Mouse (Mus musculus) kidney, postnatal 14 days (tissue): Measurements from ENCODE around the gene Peli2.
"Not testable (repeated sequence)": the region's sequence is repeated elsewhere in the genome, so short reads cannot be mapped to it uniquely, and the experiment has no call there.

Experiments
- DNase-seq: peaks from one replicate; pipeline ENCODE4 v3.0.0; 2022; ENCODE audit warnings: mixed read lengths

Peli2 gene

DNA sequence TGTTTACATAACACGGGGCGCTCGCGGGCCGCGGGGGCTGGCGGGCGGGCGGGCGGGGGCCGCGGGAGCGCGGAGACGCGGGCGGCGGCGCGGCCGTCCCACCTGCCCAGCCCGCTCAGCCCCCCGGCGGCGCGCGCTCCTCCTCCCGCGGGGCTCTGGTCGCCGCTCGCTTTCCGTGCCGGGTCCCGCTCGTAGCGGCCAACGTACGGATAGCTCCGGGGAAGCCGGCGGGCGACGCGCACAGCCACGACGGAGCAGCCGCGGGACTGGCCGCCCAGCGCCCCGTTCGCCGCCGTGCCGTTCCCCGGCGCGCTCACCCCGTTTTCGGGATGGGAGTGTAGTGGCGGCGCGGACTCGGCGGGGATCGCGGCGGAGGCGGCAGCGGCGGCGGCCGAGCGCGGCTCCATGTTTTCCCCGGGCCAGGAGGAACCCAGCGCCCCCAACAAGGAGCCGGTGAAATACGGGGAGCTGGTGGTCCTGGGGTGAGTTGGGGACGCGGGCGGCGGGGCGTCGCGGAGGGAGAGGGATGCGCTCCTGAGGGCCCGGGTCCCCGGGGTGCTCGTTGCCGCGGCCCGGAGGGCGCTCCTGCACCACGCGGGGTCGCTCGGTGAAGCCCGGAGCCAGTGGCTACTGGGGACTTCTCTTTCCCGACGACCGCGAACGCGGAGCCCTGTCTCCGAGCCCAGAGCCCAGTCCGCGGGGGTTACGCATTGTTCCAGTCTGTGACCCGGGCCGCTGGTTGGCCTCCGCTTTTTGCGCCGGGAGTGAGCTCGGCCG, at the start of gene Peli2:
Peli2 (plus strand) TSS at position 72 of the 777 bp plus-strand sequence.
- peak; percentile 85 for DNase-seq

DNA sequence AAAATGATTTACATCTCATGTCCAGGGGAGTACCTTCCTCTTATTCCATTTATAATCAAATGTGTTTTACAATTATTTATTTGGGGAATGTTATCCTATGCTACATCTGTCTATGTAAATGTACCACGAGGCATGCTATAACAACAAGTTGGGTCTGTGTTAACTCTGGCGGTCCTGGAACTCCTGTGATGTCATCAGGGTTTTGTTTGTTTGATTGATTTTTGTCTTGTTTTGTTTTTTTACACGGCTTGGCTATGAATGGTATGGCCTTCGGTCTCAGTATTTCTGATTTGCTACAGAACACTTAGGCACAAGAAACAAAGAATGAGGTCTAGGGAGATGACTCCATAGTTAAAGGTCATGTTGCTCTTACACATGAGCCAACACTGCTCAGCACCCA, 48.5 kb upstream of the Peli2 start:
- no peak for DNase-seq

DNA sequence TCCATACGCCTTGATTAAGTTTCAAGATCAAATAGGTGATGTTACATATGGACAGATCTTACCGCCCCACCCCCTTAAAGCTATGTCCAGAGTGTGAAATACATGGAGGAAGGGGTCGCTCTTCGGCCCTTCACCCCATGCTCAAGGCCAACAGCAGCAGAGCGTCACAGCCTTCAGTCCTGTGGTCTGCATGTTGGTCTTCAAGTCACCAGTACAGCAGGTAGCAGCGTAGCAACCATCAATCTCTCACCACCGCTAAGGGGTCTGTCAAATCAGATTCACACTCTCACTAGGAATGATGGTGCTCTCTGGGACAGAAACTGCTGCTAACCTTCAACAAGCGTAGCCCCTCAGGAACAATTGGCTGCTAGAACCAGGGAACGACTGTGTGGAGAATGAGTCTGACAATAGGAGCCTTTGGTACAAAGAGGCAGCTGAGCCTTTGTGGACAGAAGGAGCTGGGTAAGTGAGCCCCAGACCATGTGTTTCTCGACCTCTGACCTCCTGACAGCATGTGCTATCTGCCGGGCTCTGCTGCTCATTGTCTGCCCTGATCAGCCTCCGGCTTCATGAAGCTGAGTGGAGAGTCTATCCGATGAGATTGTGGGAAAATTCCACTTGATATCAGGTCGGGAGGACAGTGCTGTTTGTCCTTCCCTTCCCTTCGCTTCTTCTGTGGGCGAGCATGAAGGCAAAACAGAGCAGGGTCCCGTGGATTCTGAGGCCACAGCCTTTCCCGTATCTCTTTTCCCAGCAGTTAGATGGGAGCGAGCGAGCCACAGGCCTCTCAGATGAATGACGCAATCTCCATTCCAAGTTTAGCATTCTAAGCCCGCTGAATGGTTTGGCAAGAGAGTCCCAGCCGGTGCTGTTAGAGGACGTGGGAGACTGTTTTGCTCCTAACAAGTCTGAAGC, 47.1 kb upstream of the Peli2 start:
- DNase-seq: peak; percentile 24

DNA sequence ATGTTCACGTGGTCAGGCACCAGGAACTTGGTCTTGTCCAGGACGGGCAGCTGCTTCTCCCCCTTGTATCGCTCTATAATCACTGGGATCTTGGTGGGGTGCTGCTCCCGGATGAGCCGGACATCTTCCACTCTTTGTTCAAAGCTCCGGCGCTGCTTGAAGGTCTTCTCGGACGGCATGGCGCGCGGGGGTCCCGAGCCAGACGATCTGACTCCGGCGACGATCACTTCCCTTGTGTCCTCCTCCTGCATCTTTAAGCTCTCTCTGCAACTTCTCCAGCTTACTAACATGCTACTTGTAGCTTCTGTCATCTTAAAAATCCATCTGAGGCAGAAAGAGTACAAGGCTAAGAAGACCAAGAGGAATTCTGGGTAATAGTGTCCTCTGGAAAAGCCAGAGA, 41.0 kb upstream of the Peli2 start:
- not testable (repeated sequence) for DNase-seq

DNA sequence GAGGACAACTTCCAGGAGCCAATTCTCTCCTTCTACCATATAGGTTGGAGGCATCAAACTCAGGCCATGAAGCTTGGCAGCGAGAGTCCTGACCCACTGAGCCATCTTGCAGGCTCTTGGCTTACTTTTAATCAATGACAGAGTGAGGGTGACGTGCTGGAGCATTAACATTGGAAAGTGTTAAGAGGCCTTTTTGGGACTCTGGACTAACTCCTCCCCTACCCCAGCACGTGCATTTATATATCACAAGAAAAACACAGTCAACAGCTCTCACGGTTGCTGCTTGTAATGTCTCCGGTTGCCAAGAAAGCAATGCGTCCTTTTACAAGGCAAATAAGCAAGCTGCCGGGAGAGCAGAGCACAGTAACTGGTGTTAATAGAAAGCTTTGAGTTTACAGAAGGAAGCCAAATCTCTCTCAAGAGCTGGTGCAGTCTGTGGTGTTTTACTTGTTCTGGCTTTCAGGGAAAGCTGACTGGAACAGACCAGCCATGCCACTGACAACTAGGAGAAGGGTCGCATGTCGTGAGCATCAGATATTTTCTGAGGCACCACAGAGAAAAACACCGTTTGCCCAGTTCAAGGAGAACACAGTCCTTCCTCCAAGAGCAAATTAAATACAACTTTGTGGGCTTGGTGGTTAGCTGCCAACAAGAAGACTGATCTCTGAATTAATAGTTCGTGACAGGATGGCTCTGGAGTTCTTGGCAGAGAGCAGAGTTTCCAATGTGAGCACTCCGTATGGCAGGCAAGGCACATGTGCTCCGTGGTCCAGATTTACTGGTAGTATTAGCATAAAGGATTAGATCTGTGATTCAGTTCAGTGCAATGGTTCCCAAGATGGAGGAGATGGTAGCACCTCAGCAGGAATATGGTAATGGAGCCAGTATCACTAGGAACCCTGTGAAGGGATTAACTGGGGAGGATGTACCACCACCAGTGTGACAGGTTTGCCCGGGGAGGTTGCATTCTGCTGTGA, 36.5 kb upstream of the Peli2 start:
- DNase-seq: peak; percentile 10

DNA sequence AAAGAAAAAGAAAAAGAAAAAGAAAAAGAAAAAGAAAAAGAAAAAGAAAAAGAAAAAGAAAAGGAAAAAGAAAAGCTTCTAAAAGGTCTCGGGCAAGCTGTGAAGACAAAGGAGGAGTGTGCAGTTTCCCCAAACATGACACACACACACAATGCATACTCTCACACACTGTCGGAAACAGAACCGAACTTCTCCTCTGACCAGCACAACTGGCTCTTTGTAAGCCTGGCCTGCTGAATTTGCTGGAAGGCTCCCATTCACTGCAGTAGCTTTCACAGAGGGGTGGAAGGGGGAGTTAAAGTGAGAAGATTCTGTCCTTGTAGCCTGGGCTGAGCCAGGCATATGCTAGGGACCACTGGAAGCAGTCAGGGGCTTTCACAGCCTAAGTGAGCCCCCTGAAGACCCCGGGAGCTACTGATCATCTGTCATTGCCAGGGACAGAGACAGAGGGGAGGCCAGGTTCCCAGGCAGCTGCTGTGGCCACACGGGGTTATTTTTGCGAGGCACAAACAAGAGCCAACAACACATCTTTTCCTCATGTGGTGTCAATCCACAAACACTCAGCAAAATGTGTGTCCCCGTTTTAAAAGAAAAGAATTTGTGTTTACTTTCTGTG, 33.8 kb upstream of the Peli2 start:
- DNase-seq: no peak

DNA sequence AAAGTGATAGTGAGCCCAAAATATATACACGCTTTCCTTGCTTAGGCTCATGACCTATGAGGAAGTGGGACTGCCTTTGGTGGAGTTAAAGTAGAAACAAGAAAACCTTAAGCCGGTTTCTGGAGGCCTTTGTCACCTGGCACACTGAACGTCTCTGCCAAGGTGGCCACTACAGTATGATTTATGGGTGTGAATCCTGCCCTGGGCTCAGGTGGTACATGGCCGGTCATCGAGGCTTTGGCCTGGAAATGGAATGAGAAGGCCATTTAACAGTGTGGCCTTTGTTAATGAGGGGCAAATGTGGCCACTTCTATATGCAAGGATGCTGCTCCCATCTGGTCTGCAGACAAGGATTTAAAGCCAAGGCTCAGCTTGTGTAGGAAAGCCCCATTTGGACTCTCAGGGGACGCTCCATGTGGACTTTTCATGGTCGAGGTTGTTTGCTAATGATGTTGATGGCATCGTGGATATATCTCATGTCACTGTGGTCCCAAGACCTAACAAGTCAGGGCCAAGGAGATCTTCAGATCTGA, 33.3 kb upstream of the Peli2 start:
- no peak for DNase-seq

DNA sequence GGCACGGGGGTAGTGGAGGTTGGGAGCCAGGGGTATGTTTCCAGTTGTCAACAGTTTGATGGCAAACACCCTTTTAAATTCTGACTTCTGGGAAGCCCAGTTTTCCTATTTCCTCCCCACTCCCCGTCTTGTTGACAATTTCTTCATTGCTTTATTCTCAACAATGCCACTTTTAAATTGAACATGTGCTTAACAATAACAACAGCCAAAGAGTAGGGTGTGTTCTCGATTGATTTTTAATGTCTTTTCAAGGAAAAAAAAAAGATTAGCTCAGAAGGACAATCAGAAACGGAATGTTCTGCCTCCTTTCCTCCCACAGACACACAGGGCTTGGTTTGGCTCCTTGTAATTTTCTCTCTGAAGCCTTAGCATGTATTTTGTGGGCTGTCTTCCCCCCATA, 30.2 kb upstream of the Peli2 start:
- DNase-seq: no peak

DNA sequence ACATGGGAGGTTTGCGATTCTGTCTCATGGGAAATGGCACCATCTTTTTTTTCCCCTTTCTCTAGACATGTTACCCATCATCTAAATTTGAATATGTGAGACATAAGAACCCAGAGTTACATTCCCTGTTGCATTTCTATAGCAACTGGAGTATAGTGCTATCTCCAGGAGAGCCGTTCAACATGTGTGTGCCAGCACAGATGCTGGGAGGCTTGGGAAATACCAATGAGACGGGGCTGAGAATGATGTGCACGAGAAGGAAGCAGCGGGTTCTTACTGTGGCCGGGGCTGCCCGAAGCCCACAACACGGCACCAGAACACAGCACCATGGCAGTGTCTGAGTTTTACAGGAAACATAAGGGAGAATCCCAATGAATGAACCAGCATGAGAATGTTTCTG, 29.5 kb upstream of the Peli2 start:
- DNase-seq: no peak

DNA sequence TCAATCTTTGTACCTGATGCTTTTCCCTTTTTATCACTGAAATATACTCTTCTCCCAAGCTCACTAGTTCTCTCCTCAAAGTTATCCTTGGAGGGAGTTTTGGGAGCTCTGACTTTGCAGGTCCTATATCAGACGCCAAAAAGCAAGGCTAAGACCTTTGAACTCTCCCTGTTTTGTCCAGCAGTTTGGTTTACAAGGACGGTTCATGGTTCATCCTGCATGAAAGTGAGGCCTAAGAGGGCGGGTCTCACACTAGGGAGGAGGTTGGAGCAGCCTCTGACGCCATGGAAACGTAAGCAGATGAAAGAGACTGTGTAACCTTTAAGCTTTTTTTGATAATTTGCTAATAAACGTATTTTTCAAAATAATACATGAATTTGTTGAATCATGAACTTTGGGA, 22.4 kb upstream of the Peli2 start:
- DNase-seq: no peak

DNA sequence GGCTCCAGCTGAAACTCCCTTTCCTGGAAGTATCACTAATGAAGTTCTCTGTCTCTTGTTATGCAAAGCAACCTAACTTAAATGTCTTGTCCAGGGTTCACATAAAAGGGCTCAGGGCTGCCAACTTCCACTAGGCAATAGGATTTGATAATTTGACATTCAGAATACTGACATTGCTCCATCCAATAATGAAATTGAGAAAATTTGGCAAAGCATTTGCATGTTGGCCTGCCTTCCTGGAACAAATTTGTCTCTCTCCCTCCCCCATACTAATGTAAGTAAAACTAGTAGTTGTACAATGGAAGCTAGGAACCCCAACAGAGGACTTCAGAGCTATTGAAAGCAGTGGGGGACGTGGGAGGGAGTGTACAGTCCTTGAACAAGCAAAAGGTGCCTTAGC, 21.3 kb upstream of the Peli2 start:
- no peak for DNase-seq

DNA sequence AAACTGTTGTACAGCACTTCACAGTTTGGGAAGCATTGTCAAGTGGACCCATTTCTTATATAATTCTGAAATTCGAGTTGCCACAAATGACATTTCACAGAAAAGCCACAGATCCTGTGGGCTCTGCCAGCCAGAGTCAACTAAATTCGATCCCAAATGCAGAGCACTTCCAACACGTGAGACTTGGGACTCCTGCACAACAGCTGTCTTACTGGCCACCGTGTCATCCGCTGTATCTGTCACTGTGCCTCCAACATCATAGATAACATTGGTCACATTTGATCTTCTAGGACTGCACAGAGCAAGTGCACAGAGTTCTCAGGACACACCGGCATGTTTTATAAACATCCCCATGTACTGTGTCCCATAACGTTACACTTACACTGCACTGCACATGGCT, 14.2 kb upstream of the Peli2 start:
- no peak for DNase-seq

DNA sequence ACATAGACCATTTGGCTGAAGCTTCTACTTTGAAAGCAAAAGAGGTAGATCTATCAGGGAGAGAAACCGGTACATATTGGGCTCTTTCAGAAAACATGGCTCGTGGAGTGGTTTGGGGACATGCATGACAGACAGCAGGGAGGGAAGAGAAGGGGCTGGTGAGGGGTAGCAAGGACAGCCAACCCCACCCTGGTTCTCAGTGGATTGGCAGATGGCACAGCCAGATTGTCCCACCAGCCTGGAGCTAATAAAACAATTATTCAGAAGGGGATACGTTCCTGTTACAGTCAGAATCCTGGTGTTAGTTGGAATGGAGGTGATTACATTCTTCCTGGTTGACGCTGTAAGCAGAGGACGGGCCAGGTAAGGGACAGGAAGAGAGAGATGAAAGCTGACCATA, 2.6 kb upstream of the Peli2 start:
- DNase-seq: no peak

DNA sequence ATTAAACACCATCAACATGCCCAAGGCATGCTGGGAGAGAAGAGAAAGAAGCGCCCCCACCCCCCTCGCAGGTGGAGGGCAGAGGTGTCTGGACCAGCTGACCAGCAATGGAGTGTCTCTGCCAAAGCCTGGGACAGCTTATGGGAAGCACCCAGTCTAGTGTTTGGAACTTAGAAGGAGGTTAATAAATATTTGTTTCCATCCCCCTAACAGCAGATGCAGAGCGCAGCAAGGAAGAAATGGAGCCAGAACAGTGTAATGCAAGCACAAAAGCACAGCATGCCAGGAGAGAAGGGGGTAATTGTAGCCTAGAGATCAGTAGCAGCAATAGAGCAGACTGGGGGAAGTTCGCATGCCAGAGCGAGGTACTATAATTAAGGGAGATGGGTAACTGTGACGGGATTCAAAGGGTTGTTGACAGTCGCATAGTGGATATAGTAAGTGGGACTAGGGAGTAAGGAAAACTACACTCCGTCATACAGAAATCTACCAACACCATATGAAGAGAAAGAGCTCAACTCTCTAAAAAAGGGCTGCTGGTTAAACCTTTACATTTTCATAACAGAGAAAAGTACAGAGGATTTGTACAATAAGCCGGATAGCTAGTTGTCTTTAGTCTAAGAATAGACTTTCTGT, 1.5 kb upstream of the Peli2 start:
- DNase-seq: no peak

DNA sequence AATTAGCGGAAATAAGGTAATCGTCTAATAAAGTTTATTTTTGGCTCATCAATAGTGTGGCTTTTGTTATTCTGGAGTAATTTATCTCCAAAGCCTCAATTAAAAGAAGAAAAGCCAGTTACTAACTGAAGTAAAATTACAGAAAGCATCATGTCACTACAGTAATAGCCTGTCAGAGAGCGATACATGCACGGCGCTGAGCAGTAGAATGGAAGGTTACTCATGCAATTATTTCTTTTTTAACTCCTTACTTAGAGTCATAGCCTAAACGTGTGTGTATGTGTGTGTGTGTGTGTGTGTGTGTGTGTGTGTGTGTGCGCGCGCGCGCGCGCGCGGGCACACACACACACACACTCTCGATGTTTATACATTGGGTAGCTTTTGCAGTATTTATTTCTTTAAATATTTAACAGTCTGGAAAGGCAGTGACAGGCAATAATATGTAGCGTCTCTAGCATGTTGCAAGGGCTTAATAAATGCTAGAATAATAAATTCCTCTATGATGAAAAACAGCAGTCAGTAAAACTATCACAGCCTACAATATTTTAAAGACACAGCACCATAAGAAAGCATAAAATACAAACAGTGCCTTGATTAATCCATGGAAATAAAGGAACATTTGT, 864 bp upstream of the Peli2 start:
- no peak for DNase-seq

DNA sequence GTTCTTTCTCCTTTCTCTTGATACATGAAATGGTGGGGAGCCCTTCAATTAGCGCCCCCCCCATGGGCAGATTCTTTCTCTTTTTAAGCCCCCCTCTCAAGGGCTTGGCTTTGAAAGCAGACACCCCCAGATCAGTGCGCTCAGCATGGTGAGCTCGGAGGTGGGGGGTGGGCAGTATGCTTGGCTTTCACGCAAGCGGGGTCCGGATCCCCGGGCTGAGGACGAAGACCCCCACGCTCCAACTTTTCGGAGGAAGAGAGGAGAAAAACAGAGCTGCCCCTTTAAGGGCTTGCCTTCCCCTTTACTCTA, 226 bp upstream of the Peli2 start:
- DNase-seq: no peak

DNA sequence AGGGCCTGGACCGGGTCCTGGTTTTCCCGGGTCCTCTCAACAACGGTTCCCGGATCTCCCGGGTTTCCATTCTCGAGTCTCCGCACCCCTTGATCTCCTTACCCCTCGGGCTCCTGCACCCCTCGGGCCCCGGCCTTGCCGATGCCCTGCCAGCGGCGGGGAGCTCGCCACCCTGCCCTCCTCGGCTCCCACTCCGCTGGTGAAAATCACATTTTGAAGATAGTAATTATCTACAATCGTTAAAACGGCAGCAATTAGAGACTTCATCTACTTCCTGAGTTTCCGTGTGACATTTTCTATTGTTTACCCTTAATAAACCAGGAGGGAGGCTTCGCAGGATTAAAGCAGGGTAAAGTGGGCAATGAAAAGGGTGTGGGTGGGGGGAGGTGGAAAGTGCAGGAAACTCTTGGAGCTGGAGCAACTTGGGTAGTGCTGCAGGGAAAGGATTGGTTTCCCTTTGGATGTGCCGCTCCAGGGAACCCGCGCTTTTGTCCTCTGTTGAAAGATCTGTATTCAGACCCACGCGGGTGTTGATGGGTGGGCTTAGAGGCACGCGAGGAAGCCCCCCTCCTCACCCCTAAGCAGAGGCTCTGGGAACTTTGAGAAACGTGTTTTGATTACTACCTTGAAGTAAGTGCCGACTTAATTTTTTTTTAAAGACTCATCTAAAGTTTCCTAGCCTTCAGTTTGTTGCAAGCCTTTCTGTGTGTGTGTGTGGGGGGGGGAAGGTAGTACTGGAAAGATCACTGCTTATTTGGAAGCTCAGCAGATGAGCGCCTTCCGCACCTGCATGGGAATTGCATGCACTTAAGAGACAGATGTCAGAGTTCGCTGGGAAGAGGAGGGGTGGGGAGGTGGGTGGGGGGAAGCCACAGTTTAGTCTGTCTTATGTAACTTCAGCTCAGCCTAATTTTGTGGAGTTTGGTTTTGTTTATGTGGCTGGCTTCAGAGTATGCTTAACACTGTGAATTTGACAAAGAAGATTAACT, 1.2 kb downstream of the Peli2 start:
- peak; percentile 41 for DNase-seq

DNA sequence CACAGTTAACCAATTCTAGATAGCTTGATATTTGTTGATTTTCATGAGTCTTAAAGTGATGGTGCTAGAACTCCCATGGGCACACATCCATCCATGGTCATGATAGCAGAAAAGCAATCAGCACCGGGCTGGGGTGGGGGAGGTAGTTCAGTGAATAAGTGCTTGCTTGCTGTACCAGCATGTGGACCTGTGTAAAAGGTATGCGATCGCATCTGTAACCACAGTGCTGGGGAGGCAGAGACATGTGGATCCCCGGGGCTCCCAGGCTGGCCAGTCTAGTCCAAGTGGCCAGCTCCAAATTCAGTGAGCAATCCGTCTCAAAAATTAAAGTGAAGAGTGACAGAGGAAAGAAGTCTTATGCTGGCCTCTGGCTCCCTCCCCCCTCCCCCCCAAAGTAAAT, 3.4 kb downstream of the Peli2 start:
- DNase-seq: no peak

DNA sequence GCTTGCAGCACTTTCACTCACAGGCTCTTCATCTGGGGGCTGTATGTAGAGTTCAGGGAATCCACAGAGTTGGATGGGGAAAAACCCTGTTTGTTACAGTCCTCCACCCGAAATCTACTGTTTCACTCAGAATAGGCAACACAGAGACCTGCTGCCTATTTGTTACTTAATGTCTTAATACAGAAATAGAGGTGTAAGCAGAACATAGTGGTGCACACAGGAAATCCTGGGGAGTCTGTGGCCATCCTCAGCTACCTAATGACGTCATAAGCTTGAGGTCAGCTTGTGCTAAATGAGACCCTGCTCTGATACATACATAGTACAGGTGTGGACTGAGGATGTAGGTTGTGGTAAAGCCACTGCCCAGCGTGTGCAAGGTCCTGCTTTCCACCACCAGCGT, 4.2 kb downstream of the Peli2 start:
- no peak for DNase-seq

DNA sequence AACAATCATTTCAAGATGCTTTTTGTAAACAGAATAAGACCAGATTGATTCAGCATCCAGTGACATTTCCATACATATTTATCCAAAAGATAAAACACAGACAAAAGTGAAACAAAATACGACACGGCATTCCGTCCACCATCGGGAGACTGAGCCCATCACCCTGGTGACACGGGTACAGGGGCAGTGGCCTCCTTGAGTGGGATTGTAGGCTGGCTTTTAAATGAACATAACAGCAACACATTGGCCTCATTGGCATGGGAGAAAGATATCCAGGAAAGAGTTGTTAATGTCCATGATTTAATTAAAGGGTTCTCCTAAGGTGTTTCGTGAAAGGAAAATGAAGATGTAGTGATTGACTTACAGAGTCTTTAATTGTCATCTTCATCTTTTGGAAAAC, 5.3 kb downstream of the Peli2 start:
- DNase-seq: no peak
